Mouse (Mus musculus) retina, adult 2 months (tissue): ENCODE data around the gene Itgae.

Experiments used
- DNase-seq: peaks from one replicate; pipeline ENCODE4 v3.0.0-alpha.2; 2012; ENCODE audit warnings: low read depth, low spot score

Itgae gene

GRCm38 (mm10) chr11:73194444-73194843 lies 104.1 kb downstream of the Itgae start:
- no peak for DNase-seq
